Mouse (Mus musculus) liver, embryonic 14.5 days (tissue): ENCODE measurements around the gene Fstl5.

Experiments
- CTCF ChIP-seq: IDR thresholded peaks from 2 replicates; pipeline ENCODE4 v1.5.1; 2016; ENCODE audit warnings: antibody characterized with exemption, low read depth, control low read depth
- EP300 ChIP-seq: IDR thresholded peaks from 2 replicates; pipeline ENCODE4 v1.6.1; 2016; ENCODE audit warnings: antibody characterized with exemption, low read depth

GRCm38 (mm10) chr3:76316991-76317390 lies 242.9 kb downstream of the Fstl5 start:
- no peak for TF ChIP-seq EP300
- TF ChIP-seq CTCF, result no peak
